Mouse (Mus musculus): Measurements from ENCODE around the gene Ostn.
"Not testable (repeated sequence)": the region's sequence is repeated elsewhere in the genome, so short reads cannot be mapped to it uniquely, and the experiment has no call there.

Ostn gene

DNA sequence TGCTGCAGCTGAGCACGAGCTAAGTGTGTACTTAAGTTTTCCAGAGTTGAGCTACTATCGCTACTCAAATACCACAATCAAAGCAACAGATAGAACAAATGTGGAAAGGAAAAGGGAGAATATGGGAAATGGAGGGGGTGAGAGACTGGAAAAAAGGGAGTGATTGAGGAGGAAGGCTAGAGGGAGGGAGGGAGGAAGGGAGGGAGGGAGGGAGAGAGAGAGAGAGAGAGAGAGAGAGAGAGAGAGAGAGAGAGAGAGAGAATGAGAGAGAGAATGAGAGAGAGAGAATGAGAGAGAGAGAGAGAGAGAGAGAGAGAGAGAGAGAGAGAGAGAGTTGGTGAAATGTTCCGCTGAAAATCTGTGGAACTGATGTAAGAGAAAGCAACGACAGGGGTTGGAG lies at the start of gene Ostn:
TSS of gene Ostn (plus strand) at position 301 of the 400 bp plus-strand sequence.
- not testable (repeated sequence) for DNase-seq (ENCODE audit: low read depth)

DNA sequence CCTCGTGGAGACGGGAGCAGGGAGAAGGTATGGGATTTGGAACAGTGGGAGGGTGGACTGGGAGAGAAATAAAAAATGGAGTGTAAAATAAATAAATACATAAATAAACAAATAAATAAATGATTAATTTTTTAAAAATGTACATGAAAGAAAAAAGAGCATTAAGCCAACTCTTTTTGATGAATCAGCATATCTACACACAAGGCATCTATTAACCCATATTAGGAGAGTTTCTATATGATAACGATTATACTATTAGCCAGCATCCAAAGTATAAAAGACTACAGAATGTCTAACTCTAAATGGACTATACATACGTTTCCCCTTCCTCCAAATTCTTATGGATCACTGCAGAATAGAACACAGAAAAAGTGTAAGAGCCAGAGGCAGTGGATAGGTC lies 38.5 kb upstream of the Ostn start:
- DNase-seq (ENCODE audit: low read depth): no peak

DNA sequence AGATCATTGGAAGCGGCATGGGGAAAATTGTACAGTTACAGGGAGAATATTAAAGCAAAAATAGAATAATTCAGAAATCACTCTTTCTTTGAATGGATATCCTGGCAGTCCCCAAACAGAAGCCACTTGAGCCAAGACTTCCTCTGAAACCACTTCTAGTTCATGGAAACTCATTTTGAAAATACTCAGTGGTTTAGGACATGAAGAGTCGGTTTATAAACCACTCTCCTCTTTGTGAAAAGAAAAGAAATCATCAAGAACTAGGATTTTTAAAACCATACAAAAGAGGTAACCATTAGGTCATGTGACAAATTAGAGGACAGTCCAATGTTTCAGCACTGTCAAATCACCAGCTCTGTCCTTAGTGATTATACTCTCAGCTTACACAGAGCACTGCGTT lies 19.9 kb upstream of the Ostn start:
- DNase-seq (ENCODE audit: low read depth): no peak

DNA sequence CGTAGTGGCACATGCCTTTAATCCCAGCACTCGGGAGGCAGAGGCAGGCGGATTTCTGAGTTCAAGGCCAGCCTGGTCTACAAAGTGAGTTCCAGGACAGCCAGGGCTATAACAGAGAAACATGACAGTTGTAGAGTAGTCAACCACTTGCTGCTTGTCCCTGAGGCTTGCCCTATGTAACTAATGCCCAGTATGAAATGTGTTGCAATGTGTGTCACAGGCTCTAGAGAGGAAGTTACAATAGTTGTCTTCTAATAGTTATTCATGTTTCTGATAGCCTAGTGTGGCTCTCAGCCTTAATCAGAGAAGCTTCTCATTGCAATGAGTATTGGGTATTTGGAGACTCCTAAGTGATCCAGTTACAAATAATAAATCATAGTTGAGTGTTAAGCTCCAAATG lies 10.8 kb upstream of the Ostn start:
- no peak for DNase-seq (ENCODE audit: low read depth)

DNA sequence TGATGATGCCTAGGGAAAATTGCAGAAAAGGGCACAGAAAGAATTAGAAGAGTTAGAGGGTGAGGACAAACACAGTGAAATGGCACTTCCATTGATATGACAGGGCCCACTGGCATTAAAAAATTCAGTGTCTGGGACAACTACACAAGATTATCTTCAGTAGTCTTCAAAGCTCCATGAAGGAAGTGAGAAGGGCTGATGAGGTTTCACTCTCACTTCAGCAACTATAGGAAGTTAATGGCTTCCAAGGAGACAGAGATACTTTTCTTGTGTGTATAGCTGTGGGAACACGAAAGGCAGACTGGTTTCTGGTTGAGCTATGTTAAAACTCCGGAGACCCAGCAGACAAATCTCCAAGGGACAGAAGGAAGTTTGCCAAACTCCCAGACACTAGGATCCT lies 10.4 kb upstream of the Ostn start:
- DNase-seq (ENCODE audit: low read depth): no peak

DNA sequence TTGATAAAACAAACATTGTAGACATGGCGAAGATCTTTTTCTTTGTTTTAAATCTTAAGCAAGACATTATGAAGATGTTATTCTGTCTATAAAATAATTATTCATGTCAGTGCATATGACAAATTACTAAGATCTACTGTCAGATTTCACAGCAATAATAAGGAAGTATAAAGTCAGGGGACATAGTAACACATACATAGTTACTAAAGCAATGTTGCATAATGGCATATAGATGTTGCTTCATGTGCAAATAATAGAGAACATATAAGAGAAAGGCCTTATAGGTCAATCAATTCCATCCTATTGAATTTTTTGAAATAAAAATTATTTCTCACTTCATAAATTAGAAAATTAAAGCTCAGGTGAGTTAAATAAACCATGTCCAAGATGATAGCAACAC lies 11.8 kb downstream of the Ostn start:
- no peak for DNase-seq (ENCODE audit: low read depth)

DNA sequence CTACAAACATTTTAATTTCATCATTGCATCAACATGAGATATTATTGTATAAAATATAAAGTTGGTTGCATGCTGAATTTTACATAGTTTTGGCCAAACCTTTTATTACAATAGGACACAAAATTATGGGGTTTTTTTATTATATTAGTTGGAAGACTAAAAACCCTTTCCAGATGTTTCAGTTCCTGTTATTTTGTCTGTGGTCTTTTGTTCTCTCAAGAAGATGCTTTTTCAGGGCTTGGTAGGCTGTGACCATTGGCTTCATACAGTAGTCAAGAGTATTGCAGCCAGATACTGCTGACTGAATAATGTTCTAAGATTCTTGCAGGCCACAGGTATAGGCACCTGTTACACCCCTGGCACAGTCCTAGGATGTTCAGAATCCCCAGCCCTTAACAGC lies 14.8 kb downstream of the Ostn start:
- no peak for DNase-seq (ENCODE audit: low read depth)

DNA sequence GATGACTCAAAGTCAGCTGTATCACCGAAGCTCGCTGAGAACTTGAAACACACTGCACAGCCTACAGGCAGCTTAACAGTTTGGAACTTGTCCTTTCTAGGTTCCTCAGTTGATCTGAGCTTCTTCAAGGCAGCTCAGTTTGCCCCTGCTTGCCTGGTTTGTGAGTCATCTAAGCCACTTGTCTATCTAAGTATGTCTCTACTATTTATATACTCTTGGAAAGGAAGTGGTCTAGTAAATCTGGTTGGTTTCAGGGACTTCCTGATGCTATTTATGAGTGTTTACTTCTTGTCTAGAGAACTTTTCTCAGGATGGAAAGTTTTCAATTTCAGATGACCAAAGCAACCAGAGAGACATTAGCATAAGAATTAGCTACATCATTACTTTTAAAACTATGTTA lies 19.2 kb downstream of the Ostn start:
- DNase-seq (ENCODE audit: low read depth): no peak

DNA sequence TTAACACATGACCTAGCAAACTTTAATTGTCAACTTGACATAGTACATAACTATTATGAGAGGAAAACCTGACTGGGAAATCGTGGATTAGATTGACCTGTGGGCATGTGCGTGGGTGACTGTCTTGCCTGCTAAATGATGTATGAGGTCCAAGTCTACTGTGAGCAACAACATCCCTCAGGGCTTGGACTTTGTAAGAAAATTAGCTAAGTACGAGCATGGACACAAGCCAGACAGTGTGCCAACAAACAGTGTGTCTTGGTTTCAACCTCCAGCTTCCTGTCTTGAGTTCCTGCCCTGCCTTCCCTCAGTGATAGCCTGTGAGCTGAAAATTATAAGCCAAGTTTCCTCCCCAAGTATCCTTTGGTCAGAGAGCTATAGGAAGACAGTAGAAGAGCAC lies 40.2 kb downstream of the Ostn start:
- DNase-seq (ENCODE audit: low read depth): no peak

DNA sequence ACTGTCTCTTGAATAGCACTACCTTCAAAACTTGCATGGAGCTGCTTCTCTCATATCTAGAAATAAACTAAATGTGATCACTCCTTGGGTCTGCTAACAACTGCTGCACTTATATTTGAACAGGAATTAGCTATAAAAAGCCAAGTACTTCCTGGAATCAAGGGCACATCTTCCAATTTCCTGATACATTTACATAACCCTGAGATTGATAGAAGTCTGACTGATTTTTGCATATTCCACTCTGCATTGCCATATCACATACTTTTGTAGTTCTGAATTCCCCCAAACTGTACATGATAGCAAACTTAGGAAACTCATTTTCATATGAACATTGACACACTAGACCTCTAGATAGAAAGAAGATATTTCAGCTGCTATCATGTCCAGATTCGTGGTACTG lies 41.1 kb downstream of the Ostn start:
- DNase-seq (ENCODE audit: low read depth): no peak

DNA sequence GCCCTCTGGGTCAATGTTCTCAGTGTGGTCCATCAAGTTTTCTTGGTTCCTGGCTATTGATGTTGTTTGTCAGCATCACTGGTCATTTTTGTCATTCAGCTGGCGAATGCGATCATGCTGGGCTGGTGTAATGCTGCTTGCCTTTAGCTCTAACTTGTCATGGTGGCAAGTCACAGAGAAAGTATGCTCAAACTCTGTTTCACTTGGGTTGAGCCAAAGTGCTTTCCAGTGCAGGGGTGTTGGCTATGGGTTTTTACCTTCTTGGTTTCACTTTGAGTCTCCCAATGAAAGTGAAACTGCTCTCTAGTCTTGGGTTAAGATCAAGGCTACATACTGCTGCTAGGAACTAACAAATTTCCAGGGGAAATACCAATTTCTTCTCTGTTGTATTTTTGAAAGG lies 41.9 kb downstream of the Ostn start:
- no peak for DNase-seq (ENCODE audit: low read depth)

DNA sequence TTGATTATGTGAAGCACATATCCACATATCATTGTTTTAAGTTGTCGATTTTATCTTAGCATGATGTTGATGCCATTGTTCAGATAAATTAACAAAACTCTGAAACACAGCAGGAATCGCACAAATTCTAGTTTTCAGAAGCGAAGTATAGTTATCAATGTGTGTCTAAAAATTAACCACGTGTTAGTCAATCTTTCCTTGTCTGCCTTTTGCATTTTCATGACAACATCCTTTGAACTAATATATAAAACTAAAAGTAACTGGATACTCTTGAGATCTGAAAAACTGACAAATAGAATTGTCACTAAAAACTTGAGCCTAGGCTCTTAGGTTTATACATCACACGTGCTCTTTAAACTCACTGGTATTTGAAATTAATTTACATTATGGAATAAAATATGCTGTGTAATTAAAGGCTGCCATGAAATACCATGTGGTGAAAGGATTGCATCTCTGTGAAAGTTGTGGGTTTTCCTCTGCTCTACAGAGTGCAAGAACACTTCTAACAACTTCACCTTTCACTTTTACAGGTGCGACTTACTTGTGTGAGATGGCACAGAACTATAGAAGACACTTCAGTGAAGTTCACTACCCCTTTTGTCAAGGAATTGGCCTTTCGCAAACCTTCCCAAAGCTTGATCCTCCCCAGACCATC lies 42.7 kb downstream of the Ostn start:
- DNase-seq (ENCODE audit: low read depth): no peak

DNA sequence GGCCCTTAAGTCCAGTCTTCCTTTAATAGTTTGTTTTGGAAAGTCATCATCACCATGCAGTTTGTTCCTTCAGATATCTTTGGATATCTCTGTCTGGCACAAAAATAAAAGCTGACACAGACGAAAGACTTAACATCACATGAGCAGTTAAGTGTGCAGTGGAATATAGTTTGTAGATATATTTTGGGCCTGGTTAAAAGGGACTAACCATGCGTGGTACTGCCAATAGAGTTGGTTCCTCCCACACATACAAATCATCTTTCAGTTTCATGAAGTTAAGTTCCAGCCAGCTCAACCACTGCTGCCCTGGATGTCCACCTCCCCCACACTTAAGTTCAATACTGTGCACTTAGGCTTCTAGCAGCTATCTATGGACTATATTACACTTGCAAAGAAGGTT lies 47.2 kb downstream of the Ostn start:
- no peak for DNase-seq (ENCODE audit: low read depth)

DNA sequence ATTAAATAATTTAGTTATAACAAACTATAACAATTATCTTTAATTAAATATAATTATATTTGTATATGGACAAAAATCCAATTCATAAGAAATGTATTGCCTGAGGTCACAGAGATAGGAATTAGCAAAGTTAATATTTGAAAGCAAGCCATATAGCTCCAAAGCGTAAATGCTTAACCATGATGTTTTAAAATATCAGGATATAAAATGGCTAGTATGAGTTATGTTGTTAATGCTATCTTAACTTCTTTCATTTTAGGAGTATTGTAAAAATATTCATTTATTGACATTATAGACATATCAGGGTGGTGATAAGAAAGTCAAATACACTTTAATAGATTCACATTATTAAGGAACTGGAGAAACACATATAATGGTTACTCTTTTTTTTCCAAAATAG lies 52.8 kb downstream of the Ostn start:
- DNase-seq (ENCODE audit: low read depth): no peak

DNA sequence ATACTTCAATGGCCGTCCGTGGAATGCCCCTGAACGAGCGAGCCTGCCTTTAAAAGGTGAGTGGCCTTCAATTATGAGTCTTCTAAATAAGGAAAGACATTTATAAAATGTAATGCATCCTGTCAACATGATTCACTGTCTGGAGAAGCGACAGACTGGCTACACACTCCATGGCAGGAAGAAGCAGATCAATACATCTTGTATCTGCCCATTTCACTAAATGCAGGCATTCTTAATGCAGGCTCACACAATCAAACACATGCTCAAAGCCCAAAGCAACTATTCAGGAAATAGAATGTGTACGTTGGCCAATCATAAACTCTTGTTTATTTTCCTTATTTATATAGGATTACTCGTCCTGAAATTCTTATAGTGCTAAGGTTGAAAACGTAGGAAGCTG lies 62.9 kb downstream of the Ostn start, which contains the start of gene Uts2b:
TSS of gene Uts2b (minus strand) at position 49 of the 400 bp plus-strand sequence.
- no peak for DNase-seq (ENCODE audit: low read depth)

DNA sequence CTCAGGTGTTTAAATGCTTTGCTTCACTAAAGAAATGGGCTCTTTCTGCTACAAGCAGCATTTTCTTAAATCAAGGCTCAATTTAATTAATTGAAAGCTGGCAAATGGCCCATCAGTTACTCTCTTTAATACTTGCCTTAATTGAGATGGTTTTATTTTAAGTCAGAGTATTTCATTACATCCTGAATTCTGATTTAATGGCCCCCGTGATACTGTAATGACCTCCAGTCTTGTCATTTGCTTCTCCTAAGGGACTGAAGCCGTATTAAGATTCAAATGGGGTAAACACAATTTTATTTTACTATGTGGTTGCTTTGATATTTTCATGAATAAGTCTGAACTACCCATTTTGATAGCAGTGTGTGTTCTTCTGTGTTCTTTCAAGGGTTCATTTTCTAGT lies 63.4 kb downstream of the Ostn start:
- DNase-seq (ENCODE audit: low read depth): no peak

DNA sequence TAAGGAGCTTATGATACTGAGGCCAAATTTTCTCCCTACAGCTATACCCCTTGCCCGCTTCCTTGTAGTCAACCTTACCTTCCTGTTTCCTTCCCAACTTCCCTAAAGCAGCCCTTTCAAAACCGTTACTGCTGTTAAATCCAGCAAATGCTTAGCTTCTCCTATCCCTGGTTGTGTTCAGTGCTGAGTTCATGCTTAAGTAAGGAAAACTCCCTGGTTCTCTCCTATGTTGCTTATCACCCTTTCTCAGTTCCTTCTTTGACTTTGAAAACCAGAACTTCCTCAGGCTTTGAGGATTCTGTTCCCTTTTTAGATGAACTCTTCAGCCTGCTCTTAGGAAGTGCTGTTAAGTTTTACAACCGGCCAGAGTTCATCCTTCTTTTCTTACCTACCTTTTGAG lies 66.8 kb downstream of the Ostn start:
- no peak for DNase-seq (ENCODE audit: low read depth)

DNA sequence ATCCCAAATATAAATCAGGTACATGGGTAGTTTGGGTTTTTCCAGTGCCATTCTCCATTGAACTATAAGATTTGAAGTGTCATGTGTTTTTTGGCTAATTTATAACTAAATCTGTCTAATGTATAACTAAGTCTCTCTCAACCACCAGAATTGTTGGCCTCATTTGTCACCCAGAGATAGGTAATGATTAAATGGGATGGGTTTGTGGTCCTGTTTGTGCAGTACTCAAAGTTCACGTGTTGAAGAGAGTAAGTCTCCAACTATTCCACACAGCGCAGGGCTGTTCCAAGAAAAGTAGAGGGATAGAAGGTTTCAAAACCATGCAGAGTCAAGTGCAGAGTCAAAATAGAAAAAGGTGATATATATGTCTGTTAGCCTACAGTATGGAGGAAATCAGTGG lies 68.0 kb downstream of the Ostn start:
- no peak for DNase-seq (ENCODE audit: low read depth)

DNA sequence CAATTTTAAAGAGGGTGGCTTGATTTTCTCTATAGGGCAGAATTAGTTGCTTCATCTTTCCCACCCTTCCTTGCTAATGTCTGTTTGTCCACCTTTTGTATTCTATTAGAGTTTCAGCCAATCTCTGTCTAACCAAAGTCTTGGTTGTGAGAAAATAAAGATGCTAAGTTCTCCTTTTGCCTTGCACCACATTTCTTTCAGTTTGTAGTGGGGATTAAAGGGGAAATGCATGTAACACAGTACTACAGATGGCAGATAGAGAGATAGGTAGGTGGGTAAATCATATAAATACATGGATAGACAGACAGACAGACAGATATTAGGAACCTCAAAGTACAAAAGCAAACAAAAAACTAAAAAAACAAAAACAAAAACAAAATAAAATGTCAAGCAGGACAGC lies 69.3 kb downstream of the Ostn start:
- no peak for DNase-seq (ENCODE audit: low read depth)

DNA sequence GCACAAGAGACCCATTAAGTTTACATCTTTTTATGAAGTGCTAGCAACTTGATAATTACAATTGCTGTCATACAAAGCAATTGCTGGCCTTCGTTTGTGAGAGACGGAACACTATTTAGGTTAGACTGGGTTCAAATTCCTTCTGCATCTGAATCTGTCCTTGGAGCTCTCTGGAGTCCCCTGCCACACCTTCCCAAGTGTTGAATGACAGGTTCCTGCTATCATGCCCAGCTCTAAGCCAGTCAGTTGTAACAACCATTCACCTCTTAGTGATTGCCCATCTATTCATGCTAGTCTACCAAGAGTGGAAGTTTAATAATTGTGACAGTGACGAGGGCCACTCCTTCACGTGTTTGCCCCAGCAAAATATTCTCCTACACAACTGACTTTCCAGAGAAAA lies 74.9 kb downstream of the Ostn start:
- DNase-seq (ENCODE audit: low read depth): no peak

DNA sequence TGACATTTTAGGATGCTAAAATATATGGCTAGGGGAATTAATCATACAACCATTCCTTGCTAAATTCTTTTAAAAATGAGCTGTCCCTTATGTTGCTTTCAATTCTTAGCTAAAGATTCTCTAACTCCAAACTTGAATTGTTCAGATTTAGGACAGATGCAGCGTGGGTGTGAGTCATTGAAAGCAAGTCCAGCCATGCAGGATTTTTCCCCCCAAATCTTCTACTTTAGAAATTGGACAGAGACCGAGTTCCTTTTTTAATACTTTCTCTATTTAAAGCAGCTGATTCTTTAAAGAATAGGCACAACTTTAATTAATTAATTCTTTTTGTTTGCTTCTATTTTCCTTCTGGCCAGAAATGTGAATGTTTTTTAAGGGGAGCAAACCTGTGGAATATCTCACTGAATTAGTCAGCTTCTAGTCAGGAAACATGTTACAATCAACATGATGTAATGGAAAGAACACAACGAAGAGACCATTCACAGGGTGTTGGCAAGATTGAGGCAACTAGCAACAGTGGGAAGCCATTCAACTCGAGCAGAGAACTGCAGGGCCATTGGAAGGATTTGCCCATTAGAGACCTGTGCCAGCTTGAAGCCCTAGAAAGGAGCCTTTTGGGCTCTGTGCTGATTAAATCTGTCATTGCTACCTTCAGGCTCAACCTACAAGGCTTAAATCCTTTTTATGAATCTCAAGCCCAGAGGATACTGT lies 77.8 kb downstream of the Ostn start:
- no peak for DNase-seq (ENCODE audit: low read depth)

DNA sequence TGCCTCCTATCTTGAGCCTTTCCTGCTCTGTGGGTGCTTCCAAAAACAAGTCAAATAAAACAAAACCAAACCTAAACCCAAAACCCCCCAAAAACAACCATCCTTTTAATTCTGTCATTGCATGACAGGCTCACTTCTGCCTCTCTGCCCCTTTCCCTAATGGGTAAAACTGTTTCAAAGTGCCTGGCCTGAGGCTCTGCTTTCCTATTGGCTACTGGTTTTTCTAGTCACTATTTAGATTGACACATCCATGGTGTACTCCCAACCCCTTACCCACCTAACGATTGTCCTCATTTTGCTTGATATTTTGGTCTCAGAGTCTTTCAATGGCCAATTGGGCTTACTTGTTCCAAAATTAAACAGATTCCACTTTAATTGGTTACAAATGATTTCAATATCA lies 78.4 kb downstream of the Ostn start:
- no peak for DNase-seq (ENCODE audit: low read depth)

DNA sequence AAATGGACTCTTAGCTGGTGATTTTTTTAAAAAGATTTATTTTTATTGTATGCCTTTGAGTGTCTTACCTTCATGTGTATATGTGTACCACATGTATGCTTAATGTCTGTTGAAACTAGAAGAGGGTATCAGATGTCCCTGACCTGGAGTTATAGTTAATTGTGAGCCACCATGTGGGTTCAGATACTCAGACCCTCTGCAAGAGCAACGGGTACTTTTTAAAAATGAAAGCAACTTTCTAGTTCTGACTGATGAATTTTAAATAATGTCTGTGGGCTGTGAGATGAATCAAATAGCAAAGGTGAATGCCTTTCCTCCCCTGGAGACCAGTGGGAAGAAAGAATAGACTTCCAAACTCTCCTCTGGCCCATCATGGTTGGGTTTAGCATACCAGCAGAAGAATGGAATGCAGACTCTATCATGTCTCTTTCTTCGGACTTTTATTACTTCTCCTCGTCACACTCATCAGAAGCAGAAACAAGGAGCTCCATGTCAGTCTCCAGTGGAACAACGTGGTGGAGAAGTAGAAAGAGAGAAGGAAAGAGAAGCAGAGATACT lies 79.6 kb downstream of the Ostn start:
- DNase-seq (ENCODE audit: low read depth): no peak

All from fibroblast of lung, adult 2 months (primary cell).